Mouse (Mus musculus): ENCODE data around the gene Kidins220. TPM values are rescaled to one million over a fixed set of nuclear protein-coding genes. Genes with fewer than 3 reads are reported as not detected.

Kidins220 gene
- polyA plus RNA-seq, 1 experiment from 2014 or later = 197 TPM

GRCm38 (mm10) chr12:25086966-25087365, 112.2 kb downstream of the Kidins220 start:
- H3K4me2 ChIP-seq (ENCODE audit: low read depth, low read length) = no peak overlapping the region
- no peaks in the 10 kb centered on the region for H3K4me1 ChIP-seq (ENCODE audit: control insufficient read depth, insufficient read depth, low read length)
- no peaks in the 10 kb centered on the region for H3K27me3 ChIP-seq (ENCODE audit: control insufficient read depth, insufficient read depth, low read length)
- H3K9me3 ChIP-seq (ENCODE audit: control insufficient read depth, low read length) = no peaks in the 10 kb centered on the region
- no peaks in the 10 kb centered on the region for H3K36me3 ChIP-seq (ENCODE audit: control insufficient read depth, insufficient read depth, low read length)
- no peak overlapping the region for H3K9ac ChIP-seq (replicated peaks; ENCODE audit: low read depth, low read length)
- WGBS = 68% methylated on average over 4 of the region's 4 CpGs
- no peak overlapping the region for H3K27ac ChIP-seq (ENCODE audit: low read depth, low read length)
- no peak overlapping the region for H3K4me3 ChIP-seq (ENCODE audit: low read depth, low read length)
- ATAC-seq (ENCODE audit: low read depth) = no peak

GRCm38 (mm10) chr12:25089433-25089832, 114.7 kb downstream of the Kidins220 start:
- Histone ChIP-seq H3K9ac (replicated peaks; ENCODE audit: low read depth, low read length) (no peak overlapping the region), H3K4me2 (ENCODE audit: low read depth, low read length) (no peak overlapping the region), H3K4me1 (ENCODE audit: control insufficient read depth, insufficient read depth, low read length) (peaks cover 15% of the 10 kb centered on the region), H3K27ac (ENCODE audit: low read depth, low read length) (no peak overlapping the region), H3K9me3 (ENCODE audit: control insufficient read depth, low read length) (no peaks in the 10 kb centered on the region), H3K36me3 (ENCODE audit: control insufficient read depth, insufficient read depth, low read length) (no peaks in the 10 kb centered on the region), H3K4me3 (ENCODE audit: low read depth, low read length) (no peak overlapping the region), H3K27me3 (ENCODE audit: control insufficient read depth, insufficient read depth, low read length) (no peaks in the 10 kb centered on the region)
- ATAC-seq (ENCODE audit: low read depth) = no peak
- 64% methylated on average over 1 of the region's 1 CpGs for WGBS

- 9% methylated on average over 25 of the region's 25 CpGs for WGBS
- H3K9me3 ChIP-seq (ENCODE audit: control insufficient read depth, low read length) = no peaks in the 10 kb centered on the region
- peak; percentile 60 for ATAC-seq (ENCODE audit: low read depth)
Observed at GRCm38 (mm10) chr12:25092027-25092704, 117.4 kb downstream of the Kidins220 start.

GRCm38 (mm10) chr12:25092751-25093211, 118.1 kb downstream of the Kidins220 start:
- H3K27ac ChIP-seq (ENCODE audit: low read depth, low read length) = no peak overlapping the region

More at GRCm38 (mm10) chr12:25092027-25092704, 117.4 kb downstream of the Kidins220 start:
- Histone ChIP-seq H3K4me2 (ENCODE audit: low read depth, low read length) (peak overlapping the region; percentile 59), H3K9ac (replicated peaks; ENCODE audit: low read depth, low read length) (0 out of 2 replicates have a peak overlapping the region, but pooled peaks have one; percentile 28), H3K4me1 (ENCODE audit: control insufficient read depth, insufficient read depth, low read length) (peaks cover 22% of the 10 kb centered on the region), H3K27me3 (ENCODE audit: control insufficient read depth, insufficient read depth, low read length) (no peaks in the 10 kb centered on the region), H3K36me3 (ENCODE audit: control insufficient read depth, insufficient read depth, low read length) (no peaks in the 10 kb centered on the region), H3K27ac (ENCODE audit: low read depth, low read length) (no peak overlapping the region), H3K4me3 (ENCODE audit: low read depth, low read length) (peak overlapping the region; percentile 31; the same call in 1 of the 2 replicates)

GRCm38 (mm10) chr12:25093241-25093774, 118.6 kb downstream of the Kidins220 start:
- 11% methylated on average over 11 of the region's 11 CpGs for WGBS
- Histone ChIP-seq H3K4me1 (ENCODE audit: control insufficient read depth, insufficient read depth, low read length) (peaks cover 31% of the 10 kb centered on the region), H3K9ac (replicated peaks; ENCODE audit: low read depth, low read length) (peak overlapping the region; percentile 45), H3K27me3 (ENCODE audit: control insufficient read depth, insufficient read depth, low read length) (no peaks in the 10 kb centered on the region), H3K9me3 (ENCODE audit: control insufficient read depth, low read length) (no peaks in the 10 kb centered on the region), H3K4me2 (ENCODE audit: low read depth, low read length) (peak overlapping the region; percentile 59), H3K36me3 (ENCODE audit: control insufficient read depth, insufficient read depth, low read length) (no peaks in the 10 kb centered on the region), H3K27ac (ENCODE audit: low read depth, low read length) (no peak overlapping the region), H3K4me3 (ENCODE audit: low read depth, low read length) (peak overlapping the region; percentile 31)
- no peak for ATAC-seq (ENCODE audit: low read depth)

More at GRCm38 (mm10) chr12:25092751-25093211, 118.1 kb downstream of the Kidins220 start:
- Histone ChIP-seq H3K4me2 (ENCODE audit: low read depth, low read length) (peak overlapping the region; percentile 59), H3K27me3 (ENCODE audit: control insufficient read depth, insufficient read depth, low read length) (no peaks in the 10 kb centered on the region), H3K4me3 (ENCODE audit: low read depth, low read length) (peak overlapping the region; percentile 31), H3K9ac (replicated peaks; ENCODE audit: low read depth, low read length) (0 out of 2 replicates have a peak overlapping the region, but pooled peaks have one; percentile 28), H3K9me3 (ENCODE audit: control insufficient read depth, low read length) (no peaks in the 10 kb centered on the region), H3K36me3 (ENCODE audit: control insufficient read depth, insufficient read depth, low read length) (no peaks in the 10 kb centered on the region), H3K4me1 (ENCODE audit: control insufficient read depth, insufficient read depth, low read length) (peaks cover 28% of the 10 kb centered on the region)
- 2% methylated on average over 17 of the region's 17 CpGs for WGBS
- no peak for ATAC-seq (ENCODE audit: low read depth)

- peaks cover 35% of the 10 kb centered on the region for H3K4me1 ChIP-seq (ENCODE audit: control insufficient read depth, insufficient read depth, low read length)
Observed at GRCm38 (mm10) chr12:25094621-25095521, 120.1 kb downstream of the Kidins220 start.

GRCm38 (mm10) chr12:25095538-25095937, 120.8 kb downstream of the Kidins220 start:
- peak overlapping the region; percentile 67 for H3K9ac ChIP-seq (replicated peaks; ENCODE audit: low read depth, low read length)
- H3K36me3 ChIP-seq (ENCODE audit: control insufficient read depth, insufficient read depth, low read length) = no peaks in the 10 kb centered on the region
- 0% methylated on average over 19 of the region's 19 CpGs for WGBS
- ATAC-seq (ENCODE audit: low read depth) = peak; percentile 5; the same call in 1 of the 2 replicates
- H3K27me3 ChIP-seq (ENCODE audit: control insufficient read depth, insufficient read depth, low read length) = no peaks in the 10 kb centered on the region
- H3K27ac ChIP-seq (ENCODE audit: low read depth, low read length) = peak overlapping the region; percentile 74
- no peaks in the 10 kb centered on the region for H3K9me3 ChIP-seq (ENCODE audit: control insufficient read depth, low read length)
- H3K4me1 ChIP-seq (ENCODE audit: control insufficient read depth, insufficient read depth, low read length) = peaks cover 40% of the 10 kb centered on the region
- H3K4me2 ChIP-seq (ENCODE audit: low read depth, low read length) = peak overlapping the region; percentile 91
- H3K4me3 ChIP-seq (ENCODE audit: low read depth, low read length) = peak overlapping the region; percentile 71

More at GRCm38 (mm10) chr12:25094621-25095521, 120.1 kb downstream of the Kidins220 start:
- under 1% methylated on average over 22 of the region's 22 CpGs for WGBS
- Histone ChIP-seq H3K4me3 (ENCODE audit: low read depth, low read length) (peak overlapping the region; percentile 71), H3K27ac (ENCODE audit: low read depth, low read length) (peak overlapping the region; percentile 74), H3K27me3 (ENCODE audit: control insufficient read depth, insufficient read depth, low read length) (no peaks in the 10 kb centered on the region), H3K36me3 (ENCODE audit: control insufficient read depth, insufficient read depth, low read length) (no peaks in the 10 kb centered on the region), H3K4me2 (ENCODE audit: low read depth, low read length) (peak overlapping the region; percentile 91), H3K9ac (replicated peaks; ENCODE audit: low read depth, low read length) (peak overlapping the region; percentile 67), H3K9me3 (ENCODE audit: control insufficient read depth, low read length) (no peaks in the 10 kb centered on the region)
- ATAC-seq (ENCODE audit: low read depth) = no peak

- peak; percentile 90 for ATAC-seq (ENCODE audit: low read depth)
- under 1% methylated on average over 41 of the region's 41 CpGs for WGBS
- Histone ChIP-seq H3K4me3 (ENCODE audit: low read depth, low read length) (peak overlapping the region; percentile 71), H3K9ac (replicated peaks; ENCODE audit: low read depth, low read length) (peak overlapping the region; percentile 67), H3K27ac (ENCODE audit: low read depth, low read length) (peak overlapping the region; percentile 94), H3K27me3 (ENCODE audit: control insufficient read depth, insufficient read depth, low read length) (no peaks in the 10 kb centered on the region), H3K4me1 (ENCODE audit: control insufficient read depth, insufficient read depth, low read length) (peaks cover 45% of the 10 kb centered on the region), H3K4me2 (ENCODE audit: low read depth, low read length) (peak overlapping the region; percentile 91), H3K9me3 (ENCODE audit: control insufficient read depth, low read length) (no peaks in the 10 kb centered on the region), H3K36me3 (ENCODE audit: control insufficient read depth, insufficient read depth, low read length) (no peaks in the 10 kb centered on the region)
Observed at GRCm38 (mm10) chr12:25095974-25096639, 121.4 kb downstream of the Kidins220 start.

Measured in neural tube, embryonic 14.5 days (tissue).